Mouse (Mus musculus) 3T3-L1 (cell line): ENCODE results near the gene Chrnb2.

ENCODE experiments used
- DNase-seq: peaks from one replicate; pipeline ENCODE4 v3.0.0-alpha.2; 2015; ENCODE audit warnings: low read depth, low spot score

Chrnb2 gene

DNA sequence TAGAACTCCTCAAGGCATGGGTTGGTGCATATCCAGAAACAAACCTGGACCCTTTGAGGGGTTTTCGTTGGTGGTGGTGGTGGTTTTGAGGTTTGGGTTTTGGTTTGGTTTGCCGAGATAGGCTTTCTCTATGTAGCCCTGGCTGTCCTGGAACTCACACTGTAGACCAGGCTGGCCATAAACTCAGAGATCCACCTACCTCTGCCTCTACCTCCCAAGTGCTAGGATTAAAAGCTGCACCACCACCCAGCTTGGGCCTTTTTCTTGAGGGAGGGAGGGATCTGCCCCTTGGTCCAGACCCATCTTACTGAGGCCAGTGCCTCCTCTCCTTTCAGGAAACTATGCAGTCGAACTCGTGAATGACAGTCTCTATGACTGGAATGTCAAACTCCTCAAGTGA is 15.7 kb upstream of the Chrnb2 start:
- no peak for DNase-seq

DNA sequence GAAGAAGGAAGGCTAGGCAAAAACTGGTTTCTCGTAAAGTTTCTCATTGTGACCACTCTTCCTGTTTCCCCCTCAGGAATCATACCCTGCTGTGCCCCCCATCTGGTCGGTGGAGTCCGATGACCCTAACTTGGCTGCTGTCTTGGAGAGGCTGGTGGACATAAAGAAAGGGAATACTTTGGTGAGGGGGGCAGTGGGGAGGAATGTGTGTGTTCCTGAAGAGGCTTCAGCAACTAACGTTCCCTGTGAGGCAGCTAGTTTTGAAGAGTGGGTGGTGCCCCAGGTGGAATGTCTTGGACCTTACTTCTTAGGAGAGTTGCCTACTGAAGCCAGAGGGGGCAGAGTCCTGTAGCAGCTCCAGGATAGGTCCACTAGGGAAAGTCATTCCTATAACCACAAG is 11.6 kb upstream of the Chrnb2 start:
- peak; percentile 41 for DNase-seq

DNA sequence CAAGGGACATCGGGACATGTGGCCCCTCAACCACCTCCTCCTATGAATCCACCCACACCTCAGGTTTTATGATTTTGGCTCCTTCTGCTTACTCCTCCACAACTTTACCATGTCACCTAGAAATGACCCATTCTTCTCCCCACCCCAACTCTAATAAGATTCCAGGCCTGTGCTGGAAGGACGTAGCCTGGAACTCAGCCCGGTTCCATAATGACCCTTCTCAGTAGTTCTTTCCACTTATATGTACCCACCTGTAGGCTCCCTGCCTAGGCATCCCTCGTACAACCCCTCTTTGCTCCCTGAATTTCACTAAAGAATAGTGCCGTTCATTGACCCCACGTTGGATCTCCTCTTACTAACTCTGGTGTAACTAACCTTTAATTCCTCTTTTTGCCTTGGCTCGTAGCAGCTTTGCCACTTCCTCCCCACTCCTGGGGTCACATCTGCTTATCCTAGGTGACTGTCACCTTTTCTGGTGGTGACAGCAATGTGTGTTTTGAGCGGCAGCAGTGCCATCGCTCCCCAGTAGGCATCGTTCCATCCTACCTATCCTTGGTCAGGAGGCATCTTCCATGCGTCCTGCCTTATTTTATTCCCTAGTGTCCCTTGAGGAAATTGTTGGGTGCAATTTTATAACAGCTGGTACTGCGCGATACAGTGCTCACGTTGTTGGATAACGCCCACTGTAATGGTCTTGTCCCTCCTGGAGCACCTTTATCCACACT is 10.0 kb upstream of the Chrnb2 start:
- DNase-seq, result no peak

DNA sequence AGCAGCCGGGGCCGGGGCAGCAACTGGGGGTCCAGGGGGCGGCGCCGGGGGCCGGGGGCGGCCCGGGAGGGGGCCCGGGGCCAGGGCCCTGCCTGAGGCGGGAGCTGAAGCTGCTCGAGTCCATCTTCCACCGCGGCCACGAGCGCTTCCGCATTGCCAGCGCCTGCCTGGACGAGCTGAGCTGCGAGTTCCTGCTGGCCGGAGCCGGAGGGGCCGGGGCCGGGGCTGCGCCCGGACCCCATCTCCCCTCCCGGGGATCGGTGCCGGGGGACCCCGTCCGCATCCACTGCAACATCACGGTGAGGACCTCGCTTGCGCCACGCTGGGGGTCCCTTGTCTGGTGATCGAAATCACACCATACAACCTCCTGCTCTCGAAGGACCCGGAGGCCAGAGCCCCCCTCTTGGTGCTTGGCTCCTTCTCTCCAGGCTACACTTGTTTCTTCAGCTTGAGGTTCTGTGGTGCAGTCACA is 9.3 kb upstream of the Chrnb2 start:
- DNase-seq, result peak; percentile 39

DNA sequence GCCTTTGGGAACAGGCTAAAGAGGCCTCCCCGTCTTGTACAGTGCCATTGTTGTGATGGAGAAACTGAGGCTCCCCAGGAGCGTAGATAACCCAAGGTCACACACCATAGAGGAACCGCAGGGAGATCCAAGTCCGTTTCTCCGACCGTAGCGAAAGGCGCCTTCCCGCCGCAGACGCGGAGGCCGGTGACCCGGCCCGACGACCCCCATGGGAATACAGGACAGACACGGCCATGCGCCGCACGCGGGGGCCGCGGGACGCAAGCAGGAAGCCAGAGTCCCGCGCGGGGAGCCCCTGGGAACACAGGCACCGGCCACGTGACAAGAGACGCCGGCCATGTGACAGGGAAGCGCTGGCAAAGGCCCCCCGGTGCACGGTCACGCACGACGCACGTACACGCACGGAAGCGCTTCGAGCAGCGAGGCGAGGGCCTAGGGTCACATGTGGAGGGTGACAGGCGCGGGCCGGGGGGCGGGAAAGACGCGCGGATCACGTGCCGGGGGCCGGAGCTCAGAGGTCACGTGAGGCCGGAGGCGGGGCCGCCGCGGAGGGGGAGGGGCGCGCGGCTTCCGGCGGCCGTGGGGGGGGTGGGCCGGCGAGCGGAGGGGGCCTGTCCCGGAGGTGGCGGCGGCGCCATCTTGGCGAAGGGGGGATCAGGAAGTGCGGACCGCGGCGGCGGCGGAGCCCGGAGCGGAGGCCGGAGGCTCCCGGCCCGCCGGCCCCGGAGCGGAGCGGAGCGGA is 8.7 kb upstream of the Chrnb2 start, which contains the start of gene Ube2q1:
Ube2q1 (plus strand) TSS at position 649 of the 742 bp plus-strand sequence.
- DNase-seq, result peak; percentile 90

DNA sequence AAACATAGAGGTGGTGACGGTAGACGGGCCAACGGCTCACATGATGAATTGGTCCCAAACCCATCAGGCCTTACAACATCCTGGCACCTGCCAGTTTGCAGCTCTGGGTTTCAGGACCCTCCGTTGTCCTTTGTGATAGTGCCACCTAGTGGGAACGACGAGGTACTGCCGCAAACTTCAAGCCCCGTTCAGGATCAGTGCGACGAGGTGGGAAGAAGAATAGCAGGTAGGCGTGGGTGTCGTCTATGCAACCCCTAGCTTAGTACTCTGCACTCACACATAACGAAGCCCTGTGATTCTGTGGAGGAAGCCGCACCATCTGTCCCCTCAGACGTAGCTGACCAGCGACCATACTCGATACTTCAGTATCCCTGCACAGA is 8.1 kb upstream of the Chrnb2 start:
- DNase-seq, result peak; percentile 94

DNA sequence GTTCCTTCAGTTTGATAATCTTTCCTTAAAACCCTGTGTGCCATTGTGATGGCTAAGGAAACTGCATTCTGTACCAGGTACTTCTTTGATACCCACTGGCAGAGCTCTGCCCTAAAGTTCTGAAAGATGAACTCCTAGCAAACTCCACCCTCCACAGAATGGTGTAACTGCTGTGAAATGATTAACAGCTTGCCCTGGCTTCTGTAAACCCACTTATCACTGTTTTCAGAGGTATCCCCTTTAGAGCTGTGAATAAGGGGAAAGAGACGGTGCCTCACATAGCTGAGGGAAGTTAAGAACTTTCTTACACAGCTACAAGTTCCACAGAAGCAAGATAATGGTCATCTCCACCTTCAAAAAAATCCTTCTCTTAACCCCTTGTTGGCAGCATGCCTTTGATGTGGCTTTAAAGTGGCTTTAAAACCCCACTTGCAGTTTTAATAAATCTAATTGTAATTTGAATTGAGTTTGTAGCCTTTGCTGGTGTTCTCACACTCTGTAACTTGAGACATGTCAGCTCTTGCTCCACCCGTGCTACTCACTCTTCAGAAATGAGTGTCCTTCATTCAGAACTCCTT is 6.1 kb upstream of the Chrnb2 start:
- peak; percentile 33 for DNase-seq

DNA sequence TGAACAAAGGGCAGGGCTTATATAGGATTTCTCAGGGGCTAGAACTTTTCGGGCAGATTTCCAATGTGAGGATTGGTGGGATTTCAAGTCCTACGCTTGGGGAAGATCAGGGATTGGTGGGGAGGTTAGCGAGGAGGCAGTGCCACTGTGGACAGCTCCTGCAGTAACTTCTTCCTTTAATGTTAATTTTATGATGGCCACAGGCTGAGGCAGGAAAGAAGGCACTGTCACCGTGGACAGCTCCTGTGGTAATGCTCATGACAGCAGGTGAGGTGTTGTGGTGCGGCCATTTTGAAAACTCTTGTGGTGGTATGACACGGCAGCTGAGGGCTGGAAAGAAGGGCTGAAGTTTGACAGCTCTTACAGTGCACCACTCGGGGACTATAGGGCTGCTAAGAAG is 5.2 kb upstream of the Chrnb2 start:
- DNase-seq, result no peak

DNA sequence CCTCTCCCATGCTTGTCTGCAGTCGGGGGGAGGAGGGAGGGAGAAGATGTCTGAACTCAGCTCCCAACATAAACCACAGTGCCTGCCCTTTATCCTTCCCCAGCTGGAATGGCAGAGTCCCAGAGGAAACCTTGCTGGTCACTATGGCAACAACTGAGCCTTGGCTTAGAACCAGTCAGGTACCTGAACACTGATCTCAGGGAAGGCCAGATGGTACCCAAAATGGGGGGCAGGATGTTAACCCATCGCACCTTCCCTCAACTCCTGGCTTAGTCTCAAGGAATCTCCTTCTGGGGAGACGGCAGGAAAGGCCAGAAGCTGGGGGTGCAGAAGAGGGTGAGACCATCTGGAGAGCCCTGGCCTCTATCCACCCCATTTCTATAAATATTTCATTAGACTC is 4.6 kb downstream of the Chrnb2 start:
- DNase-seq, result no peak

DNA sequence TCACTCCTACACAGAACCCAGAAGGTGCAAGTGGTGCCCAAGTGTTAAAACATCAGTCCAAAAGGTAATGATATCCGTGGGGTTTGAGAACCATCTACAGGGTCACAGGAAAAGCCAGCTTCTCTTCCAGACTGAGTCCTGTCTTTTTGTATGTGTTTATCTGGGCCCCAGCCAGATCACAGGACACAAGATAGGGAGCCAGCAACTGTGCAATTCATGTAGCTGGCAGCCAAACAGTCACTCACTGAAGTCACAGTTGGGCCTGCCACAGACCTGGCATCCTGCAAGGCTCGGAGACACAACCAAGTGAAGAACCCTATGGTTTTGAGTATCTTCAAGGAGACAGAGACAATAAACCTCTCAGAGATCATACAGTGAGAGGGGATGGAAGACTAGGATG is 6.6 kb downstream of the Chrnb2 start:
- no peak for DNase-seq

DNA sequence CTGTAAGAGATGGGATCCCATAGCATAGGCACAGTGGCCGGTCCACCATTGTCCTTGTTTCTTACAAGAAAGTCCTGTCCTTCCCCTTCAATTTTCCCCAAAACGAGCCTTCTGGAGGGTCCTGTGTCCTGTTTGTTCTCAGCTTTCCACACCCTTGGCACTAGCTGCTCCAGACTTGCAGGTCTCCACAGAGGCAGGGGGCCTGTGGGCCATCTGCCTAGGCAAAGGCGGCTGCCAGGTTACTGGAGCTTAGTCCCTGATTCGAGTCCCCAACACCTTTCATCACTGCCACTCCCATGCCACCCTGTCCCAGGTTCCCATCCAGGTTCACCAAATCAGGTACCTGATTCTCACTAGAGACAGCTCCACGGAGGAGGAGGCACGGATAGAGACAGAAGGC is 9.1 kb downstream of the Chrnb2 start:
- no peak for DNase-seq

DNA sequence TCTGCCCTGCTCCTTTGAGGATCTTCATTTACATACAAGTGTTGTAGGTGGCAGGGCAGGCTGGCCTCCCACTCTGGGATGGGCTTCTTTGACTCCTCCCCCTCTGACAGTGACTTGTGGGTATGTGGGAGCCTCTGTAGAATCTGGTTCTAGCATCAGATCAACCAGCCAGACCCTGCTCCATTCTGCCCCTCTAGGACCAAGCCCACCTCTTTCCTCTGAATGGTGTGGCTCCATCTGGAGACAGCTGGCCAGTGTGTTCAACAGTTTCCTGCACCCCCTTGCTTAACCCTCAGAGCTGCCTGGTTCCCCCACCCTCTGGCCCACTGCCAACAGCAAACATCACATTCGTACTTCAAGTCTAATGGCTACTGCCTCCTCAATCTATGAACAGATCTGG is 12.1 kb downstream of the Chrnb2 start:
- DNase-seq, result no peak

DNA sequence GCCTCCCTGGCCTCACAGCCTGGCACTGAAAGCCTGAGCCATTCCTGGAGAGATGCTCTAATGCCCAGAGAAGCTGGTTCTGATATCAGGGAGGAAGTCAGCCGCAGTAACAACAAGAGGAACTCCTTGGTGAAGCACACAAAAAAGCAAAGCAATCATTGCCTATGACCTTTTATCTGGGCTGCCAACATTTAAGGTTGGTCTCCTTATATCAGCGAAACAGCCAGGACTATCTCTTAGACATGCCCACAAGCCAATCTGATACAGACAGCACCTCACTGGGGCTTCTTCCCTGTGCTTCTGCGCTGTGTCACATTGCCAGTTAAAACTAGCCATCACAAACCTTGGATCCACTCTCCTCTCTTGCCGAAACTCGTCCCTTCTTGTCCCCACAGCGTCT is 25.9 kb downstream of the Chrnb2 start:
- no peak for DNase-seq

DNA sequence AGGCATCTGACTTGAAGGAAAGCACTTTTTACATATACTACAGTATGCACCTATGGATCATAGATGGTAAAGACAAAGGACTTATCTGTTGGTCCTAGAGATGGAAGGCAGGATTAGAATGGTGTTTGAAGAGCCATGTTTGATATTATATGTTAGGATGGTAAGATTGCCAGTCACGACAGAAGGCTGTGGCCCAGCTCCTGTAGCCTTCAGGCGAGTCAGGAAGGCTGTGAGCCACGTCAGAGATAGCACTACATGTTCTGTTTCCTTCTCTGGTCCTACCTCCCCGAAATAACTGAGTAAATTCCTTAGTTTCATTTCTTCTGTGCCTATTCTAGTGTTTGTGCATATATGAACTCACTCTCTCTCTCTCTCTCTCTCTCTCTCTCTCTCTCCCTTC is 32.3 kb downstream of the Chrnb2 start:
- DNase-seq, result no peak

DNA sequence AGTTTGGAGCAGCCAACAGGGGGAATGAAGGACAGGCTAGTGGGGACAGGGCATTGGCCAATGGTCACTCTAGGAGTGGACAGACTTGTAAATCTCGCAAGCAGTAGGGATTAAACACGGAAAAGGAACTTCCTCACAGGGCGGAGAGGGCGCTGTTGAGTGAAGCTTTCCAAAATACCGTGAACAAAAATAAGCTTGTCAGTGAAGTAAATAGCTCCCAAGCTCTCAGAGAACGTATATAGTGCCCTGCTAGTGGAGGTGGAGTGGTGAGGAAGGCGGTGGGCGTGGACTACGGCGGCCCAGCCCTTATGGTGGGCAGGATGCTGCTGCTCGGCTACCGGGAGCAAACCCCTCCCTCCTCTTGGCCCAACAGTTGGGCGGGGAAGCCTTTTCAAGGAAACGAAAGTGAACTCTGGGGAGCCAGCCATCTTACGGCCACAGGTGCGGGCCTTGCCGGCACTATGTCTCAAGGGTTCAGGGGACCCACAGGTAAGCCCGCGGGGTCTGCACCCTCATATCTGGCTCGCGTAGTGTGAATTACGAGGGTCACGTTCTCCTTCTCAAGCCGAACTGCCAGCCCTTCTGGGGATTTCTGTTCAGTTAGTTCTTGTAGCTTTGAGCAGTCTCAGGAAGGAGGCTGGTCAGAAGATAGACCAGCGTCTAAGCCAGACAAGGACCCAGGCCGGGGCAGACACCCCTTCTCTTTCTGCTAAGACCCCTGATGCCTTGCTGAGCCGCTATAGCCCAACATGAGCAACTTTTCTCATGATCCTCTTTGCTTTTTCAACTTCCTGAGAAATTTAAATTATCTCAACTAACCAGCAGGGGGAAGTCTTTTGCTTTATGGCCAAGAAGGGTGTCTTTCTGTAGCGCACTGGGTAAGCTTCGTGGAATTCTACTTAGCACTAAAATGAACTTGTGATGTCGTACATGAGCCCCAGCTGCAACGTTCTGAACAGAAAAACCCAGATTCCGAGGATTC is 33.8 kb downstream of the Chrnb2 start:
- peak; percentile 96 for DNase-seq

DNA sequence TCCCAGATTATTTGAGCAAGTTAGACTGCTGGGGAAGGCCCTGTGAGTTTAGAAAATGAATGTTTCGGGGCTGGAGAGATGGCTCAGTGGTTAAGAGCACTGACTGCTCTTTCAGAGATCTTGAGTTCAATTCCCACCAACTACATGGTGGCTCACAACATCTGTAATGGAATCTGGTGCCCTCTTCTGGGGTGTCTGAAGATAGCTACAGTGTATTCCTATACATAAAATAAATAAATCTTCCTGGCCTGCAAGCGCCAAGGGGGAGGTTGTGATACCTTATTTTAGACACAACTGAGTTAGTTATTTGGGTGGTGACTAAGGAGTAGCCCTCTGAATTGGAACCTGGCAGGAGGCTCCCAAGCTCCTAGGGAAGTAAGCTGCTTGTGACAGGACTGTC is 35.6 kb downstream of the Chrnb2 start:
- peak; percentile 53 for DNase-seq

DNA sequence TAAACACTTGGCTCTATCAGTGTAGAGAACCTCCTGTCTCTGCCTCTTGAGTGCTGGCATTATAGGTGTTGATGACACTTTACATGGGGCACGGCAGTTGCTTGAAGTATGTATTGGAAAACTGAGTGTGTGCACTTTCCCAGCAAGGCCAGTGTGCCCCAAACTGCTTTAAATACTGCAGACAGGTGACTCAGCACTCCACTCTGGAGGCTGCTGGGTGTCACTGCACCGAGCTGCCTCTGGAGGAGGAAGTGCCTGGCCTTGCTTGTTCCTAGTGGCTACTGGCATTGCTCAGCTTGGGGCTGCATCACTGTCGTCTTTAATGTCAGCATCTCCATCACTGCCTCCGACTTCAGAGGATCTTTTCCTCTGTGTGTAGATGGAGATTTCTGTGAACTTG is 37.4 kb downstream of the Chrnb2 start:
- DNase-seq, result peak; percentile 82

DNA sequence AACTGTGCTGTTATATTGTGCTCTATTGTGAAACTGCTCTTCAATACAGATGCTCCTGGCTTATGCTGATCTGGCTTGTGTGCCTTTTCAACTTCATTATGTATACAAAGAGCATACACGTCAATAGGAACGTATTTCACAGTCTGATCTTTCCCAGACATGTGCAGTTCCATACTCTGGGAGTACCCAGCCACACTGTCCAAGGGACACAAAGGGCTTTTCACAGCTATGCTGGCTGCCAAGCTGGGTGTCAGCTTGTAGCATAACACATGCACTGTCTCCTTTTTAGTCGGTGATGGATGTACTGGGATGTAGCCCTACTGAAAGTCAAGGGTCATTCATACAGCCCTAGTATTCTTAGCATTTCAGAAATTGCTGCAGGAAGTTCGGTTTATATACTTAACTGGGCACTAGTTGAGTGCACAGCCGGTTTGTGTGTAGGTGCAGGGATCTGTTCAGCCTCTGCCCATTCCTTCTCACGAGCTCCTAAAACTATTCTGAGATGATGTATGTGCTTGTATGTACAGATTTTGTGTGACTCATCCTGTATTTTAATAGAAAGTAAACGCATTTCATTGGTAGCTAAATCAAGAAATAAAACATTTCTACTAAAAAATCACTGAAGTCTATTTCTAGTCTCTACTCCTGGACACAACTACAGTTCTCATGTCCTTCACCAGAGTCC is 40.9 kb downstream of the Chrnb2 start:
- DNase-seq, result no peak

DNA sequence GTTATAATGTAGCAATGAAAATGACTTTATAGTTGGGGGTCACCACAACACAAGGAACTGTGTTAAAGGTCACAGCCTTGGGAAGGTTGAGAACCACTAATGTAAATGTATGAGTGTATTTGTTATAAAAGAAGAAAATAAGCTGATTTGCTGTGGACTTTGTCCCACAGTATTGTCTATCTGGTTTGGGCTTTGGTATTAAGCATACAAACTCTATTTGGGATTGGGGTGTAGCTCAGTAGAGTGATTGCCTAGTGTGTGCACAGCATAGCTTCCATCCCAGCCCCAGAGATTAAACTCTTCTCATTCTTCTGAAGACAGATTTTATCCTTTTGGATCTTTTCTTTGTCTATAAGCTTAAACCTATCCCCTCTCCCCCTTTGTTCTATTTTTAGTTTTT is 42.4 kb downstream of the Chrnb2 start:
- no peak for DNase-seq

DNA sequence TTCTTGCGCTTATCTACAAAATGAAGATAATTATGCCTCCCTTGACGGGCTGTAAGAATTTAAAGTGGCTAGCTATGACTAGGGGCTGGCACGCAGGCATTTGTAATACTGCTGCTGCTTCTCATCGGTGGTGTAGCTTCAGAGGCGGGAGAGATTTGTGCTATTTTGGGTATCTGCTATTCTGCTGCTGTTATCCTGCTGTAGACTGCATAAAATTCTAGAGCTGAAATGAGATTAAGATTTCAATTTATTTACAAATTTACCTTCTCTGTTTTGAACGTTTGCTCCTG is 48.5 kb downstream of the Chrnb2 start:
- DNase-seq, result no peak
